Mouse (Mus musculus) CD8-positive naive resting alpha-beta T cell, adult 57 days (primary cell): ENCODE results near the gene Plxdc1. TPM values are rescaled to one million over a fixed set of nuclear protein-coding genes. Genes with fewer than 3 reads are reported as not detected.

Source experiments
- total RNA-seq: library from RNA; stranded (reverse); gene quantifications from one replicate; pipeline ENCODE4 v1.2.4, GENCODE M21; 2023

The Plxdc1 gene
- 2.3 TPM for total RNA-seq

GRCm38 (mm10) chr11:97985727-97986677 lies at the start of gene Plxdc1:
TSS of gene Plxdc1 (minus strand) at chr11:97986444.

GRCm38 (mm10) chr11:98026570-98027296 lies 40.5 kb upstream of the Plxdc1 start, which contains the start of gene Rpl19:
TSS of gene Rpl19 (plus strand) at chr11:98026710.

GRCm38 (mm10) chr11:98022555-98023371 lies 36.5 kb upstream of the Plxdc1 start, which contains the start of gene Cacnb1:
TSS of gene Cacnb1 (minus strand) at chr11:98023034.

GRCm38 (mm10) chr11:97995564-97996288 lies 9.5 kb upstream of the Plxdc1 start, which contains the start of gene Arl5c:
TSS of gene Arl5c (minus strand) at chr11:97996181.

GRCm38 (mm10) chr11:97883918-97884600 lies 102.2 kb downstream of the Plxdc1 start, which contains the start of gene Fbxo47:
TSS of gene Fbxo47 (minus strand) at chr11:97884154.

Other genes with a start within 250 kb of the Plxdc1 start
- 51.3 TPM for gene Pip4k2b, start 241.7 kb downstream of the Plxdc1 start, total RNA-seq
- 38.4 TPM for gene Cwc25, start 219.9 kb downstream of the Plxdc1 start, total RNA-seq
- 1.8 TPM for gene 1700001P01Rik, start 210.5 kb downstream of the Plxdc1 start, total RNA-seq
- gene Rpl23, start 204.0 kb downstream of the Plxdc1 start, total RNA-seq = 2,689 TPM
- gene Lasp1, start 187.4 kb downstream of the Plxdc1 start, total RNA-seq = 132 TPM
- 0.95 TPM for gene B230217C12Rik, start 145.7 kb downstream of the Plxdc1 start, total RNA-seq
- gene Fbxo47, start 102.3 kb downstream of the Plxdc1 start, total RNA-seq = 0.46 TPM
- 80.2 TPM for gene Arl5c, start 9.7 kb upstream of the Plxdc1 start, total RNA-seq
- 21.9 TPM for gene Cacnb1, start 36.6 kb upstream of the Plxdc1 start, total RNA-seq
- gene Rpl19, start 40.3 kb upstream of the Plxdc1 start, total RNA-seq = 2,848 TPM
- gene Stac2, start 67.0 kb upstream of the Plxdc1 start, total RNA-seq = 3.6 TPM
- 49.9 TPM for gene Fbxl20, start 164.0 kb upstream of the Plxdc1 start, total RNA-seq
- gene Med1, start 206.8 kb upstream of the Plxdc1 start, total RNA-seq = 75.5 TPM
- gene Cdk12, start 216.6 kb upstream of the Plxdc1 start, total RNA-seq = 88.6 TPM